Comparison of ENCODE assay signal across 26 mouse cellular contexts in the genomic region with DNA sequence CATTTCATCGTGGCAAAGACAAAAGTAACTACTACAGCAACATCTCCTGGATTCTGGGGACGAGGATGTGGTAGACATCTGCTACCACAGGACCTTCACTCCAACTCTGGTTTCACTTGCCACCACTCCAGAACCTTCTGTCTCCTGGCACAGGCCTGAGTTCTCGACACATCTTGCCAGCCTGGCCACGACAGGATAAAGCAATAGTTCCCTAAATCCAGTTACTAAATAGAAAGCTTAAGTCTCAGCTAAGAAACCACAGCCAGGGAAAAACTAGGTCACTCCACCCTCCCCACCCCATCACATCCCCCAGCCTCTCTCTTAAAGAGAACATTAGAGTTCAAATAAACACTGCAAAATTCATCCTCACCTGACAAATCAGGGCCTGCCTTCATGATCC.
A peak's percentile ranks its signal among the peaks of the same experiment; 100 is the strongest.
DNase-seq lines count a peak whose midpoint lies in the region; ATAC-seq and TF ChIP-seq lines count a peak whose summit lies in the region.
"Had no signal": no experiment of that assay in that cellular context is flagged by ENCODE, and none has a peak within 500 bp of the region (broad histone marks: within the 10 kb centered on the region; RNA-seq: fewer than 3 reads in every experiment).

No protein-coding gene starts in this region.

- no peak for TF ChIP-seq CTCF in heart, adult 2 months (IDR thresholded peaks at IDR 0.05)

- TF ChIP-seq POLR2A in heart, adult 2 months (IDR thresholded peaks at IDR 0.05; ENCODE audit: insufficient read depth, low read depth, low read length): no peak

- H3K9me3 ChIP-seq in embryonic facial prominence, embryonic 13.5 days: no peaks in the 10 kb centered on the region; the same call in 1 of the 2 replicates
- H3K9me3 ChIP-seq in embryonic facial prominence, embryonic 10.5 days: no peaks in the 10 kb centered on the region
- H3K9me3 ChIP-seq: embryonic facial prominence, embryonic 15.5 days; forebrain, embryonic 15.5 days; heart, embryonic 12.5 days; limb, embryonic 10.5 days; liver, embryonic 15.5 days; lung, embryonic 15.5 days; megakaryocyte, embryonic 14.5 days; midbrain, embryonic 13.5 days; neural tube, embryonic 12.5 days had no signal

- ATAC-seq in embryonic facial prominence, embryonic 13.5 days (ENCODE audit: insufficient number of reproducible peaks, insufficient read depth, low FRiP score, low TSS enrichment, low read depth): no peak
- ATAC-seq: CD4-positive, CD25-positive, alpha-beta regulatory T cell, adult 4 months; forebrain, embryonic 15.5 days; hindbrain, postnatal 0 days; intestine, postnatal 0 days; midbrain, embryonic 13.5 days had no signal

- WGBS in embryonic facial prominence, embryonic 13.5 days: 59% methylated on average over 4 of the region's 4 CpGs
- WGBS in embryonic facial prominence, embryonic 10.5 days: 84% methylated on average over 4 of the region's 4 CpGs
- WGBS in heart, adult 2 months: 53% methylated on average over 4 of the region's 4 CpGs

- peak overlapping the region; percentile 9; the same call in 1 of the 2 replicates for H3K27ac ChIP-seq in embryonic facial prominence, embryonic 13.5 days
- no peak overlapping the region for H3K27ac ChIP-seq in embryonic facial prominence, embryonic 10.5 days (replicated peaks)
- 0 out of 2 replicates have a peak overlapping the region, but pooled peaks have one; percentile 5 for H3K27ac ChIP-seq in heart, adult 2 months
- H3K27ac ChIP-seq: embryonic facial prominence, embryonic 15.5 days; forebrain, embryonic 15.5 days; limb, embryonic 10.5 days; liver, embryonic 15.5 days; lung, embryonic 15.5 days; midbrain, embryonic 13.5 days; neural tube, embryonic 12.5 days; stomach, postnatal 0 days had no signal

- no peak overlapping the region for H3K4me2 ChIP-seq in embryonic facial prominence, embryonic 13.5 days
- H3K4me2 ChIP-seq: embryonic facial prominence, embryonic 15.5 days; forebrain, embryonic 15.5 days; heart, embryonic 12.5 days; liver, embryonic 15.5 days; lung, embryonic 15.5 days; midbrain, embryonic 13.5 days; neural tube, embryonic 12.5 days had no signal

- H3K79me2 ChIP-seq in heart, adult 2 months (replicated peaks; ENCODE audit: control insufficient read depth, insufficient read depth, low read length): no peaks in the 10 kb centered on the region

- no peak for TF ChIP-seq EP300 in heart, adult 2 months (IDR thresholded peaks at IDR 0.05; ENCODE audit: insufficient read depth, low read depth, low read length)

- no peak overlapping the region for H3K9ac ChIP-seq in embryonic facial prominence, embryonic 13.5 days
- no peak overlapping the region for H3K9ac ChIP-seq in heart, adult 2 months (ENCODE audit: low read depth, low read length)
- H3K9ac ChIP-seq: embryonic facial prominence, embryonic 15.5 days; forebrain, embryonic 15.5 days; heart, embryonic 12.5 days; liver, embryonic 15.5 days; lung, embryonic 15.5 days; midbrain, embryonic 13.5 days; neural tube, embryonic 12.5 days had no signal

- no peaks in the 10 kb centered on the region for H3K27me3 ChIP-seq in embryonic facial prominence, embryonic 13.5 days
- H3K27me3 ChIP-seq in embryonic facial prominence, embryonic 10.5 days (replicated peaks; ENCODE audit: low read depth, poor library complexity, severe bottlenecking): no peaks in the 10 kb centered on the region
- no peaks in the 10 kb centered on the region for H3K27me3 ChIP-seq in heart, adult 2 months (ENCODE audit: control insufficient read depth, insufficient read depth, low read length)
- H3K27me3 ChIP-seq: embryonic facial prominence, embryonic 15.5 days; forebrain, embryonic 15.5 days; heart, embryonic 12.5 days; liver, embryonic 15.5 days; lung, embryonic 15.5 days; midbrain, embryonic 13.5 days; neural tube, embryonic 12.5 days had no signal

- no peaks in the 10 kb centered on the region for H3K36me3 ChIP-seq in embryonic facial prominence, embryonic 13.5 days
- H3K36me3 ChIP-seq in embryonic facial prominence, embryonic 10.5 days (replicated peaks): no peaks in the 10 kb centered on the region
- no peaks in the 10 kb centered on the region for H3K36me3 ChIP-seq in heart, adult 2 months (ENCODE audit: control insufficient read depth, insufficient read depth, low read length)
- H3K36me3 ChIP-seq: embryonic facial prominence, embryonic 15.5 days; forebrain, embryonic 15.5 days; heart, embryonic 12.5 days; limb, embryonic 10.5 days; liver, embryonic 15.5 days; lung, embryonic 15.5 days; midbrain, embryonic 13.5 days; neural tube, embryonic 12.5 days had no signal

- intact Hi-C loops in heart, adult 2 months (cut with DNase I): no loop called here
- intact Hi-C loops in gastrocnemius, postnatal 14 days (cut with DNase I; ENCODE audit: low total_unique reads): no loop called here

- peaks cover 9% of the 10 kb centered on the region for H3K4me1 ChIP-seq in embryonic facial prominence, embryonic 13.5 days
- no peaks in the 10 kb centered on the region for H3K4me1 ChIP-seq in embryonic facial prominence, embryonic 10.5 days
- H3K4me1 ChIP-seq in heart, adult 2 months (ENCODE audit: control insufficient read depth, insufficient read depth, low read length): peaks cover 3% of the 10 kb centered on the region
- H3K4me1 ChIP-seq: embryonic facial prominence, embryonic 15.5 days; forebrain, embryonic 15.5 days; heart, embryonic 12.5 days; limb, embryonic 10.5 days; liver, embryonic 15.5 days; lung, embryonic 15.5 days; megakaryocyte, embryonic 14.5 days; midbrain, embryonic 13.5 days; neural tube, embryonic 12.5 days had no signal

- no peak overlapping the region for H3K4me3 ChIP-seq in embryonic facial prominence, embryonic 13.5 days
- no peak overlapping the region for H3K4me3 ChIP-seq in embryonic facial prominence, embryonic 10.5 days
- no peak overlapping the region for H3K4me3 ChIP-seq in heart, adult 2 months
- H3K4me3 ChIP-seq: embryonic facial prominence, embryonic 15.5 days; forebrain, embryonic 15.5 days; heart, embryonic 12.5 days; limb, embryonic 10.5 days; liver, embryonic 15.5 days; lung, embryonic 15.5 days; megakaryocyte, embryonic 14.5 days; midbrain, embryonic 13.5 days; neural tube, embryonic 12.5 days had no signal

- no peak for DNase-seq in embryonic facial prominence, embryonic 10.5 days (ENCODE audit: low spot score)
- DNase-seq in heart, adult 2 months: peak in 1 of 2 experiments; percentile 14
- DNase-seq in heart, postnatal 4 days: no peak
- peak; percentile 29 for DNase-seq in brain, adult 2 months (ENCODE audit: low read depth, low spot score)
- peak; percentile 22 for DNase-seq in gastrocnemius, postnatal 14 days
- DNase-seq in urinary bladder, adult 2 months (ENCODE audit: low spot score): no peak
- DNase-seq: adrenal gland, postnatal 14 days; heart, postnatal 10 days; kidney, postnatal 4 days; liver; thymus, adult 2 months; thymus, postnatal 4 days had no signal

Comparison
In these comparisons a context has a peak if more than half of its experiments do, and no peak if none do; other contexts are left out.
1. DNase-seq: peak in brain, adult 2 months (single experiment) and gastrocnemius, postnatal 14 days (single experiment); none in embryonic facial prominence, embryonic 10.5 days (single experiment), heart, postnatal 4 days (single experiment) and urinary bladder, adult 2 months (single experiment).